Mouse (Mus musculus): Measurements from ENCODE around the gene Cnksr3. TPM values are rescaled to one million over a fixed set of nuclear protein-coding genes. Genes with fewer than 3 reads are reported as not detected.

Gene Cnksr3
- 7.4 and 7.6 TPM in 2 replicates for polyA plus RNA-seq (2015; fragmentation: Nextera tagmentation; extraction: Ambion mirVana)

GRCm38 (mm10) chr10:7211696-7212482 lies at the start of gene Cnksr3:
Cnksr3 (minus strand) TSS chr10:7212237.
- 3% methylated on average over 63 of the region's 74 CpGs for WGBS
- DNase-seq (ENCODE audit: low spot score), result peak; percentile 99
- Histone ChIP-seq H3K9ac (replicated peaks; ENCODE audit: low read depth) (peak within 1 kb of the TSS; percentile 77), H3K27me3 (replicated peaks; ENCODE audit: insufficient read depth, low read length) (no peaks in the 10 kb centered on the region), H3K9me3 (ENCODE audit: low read length) (no peaks in the 10 kb centered on the region), H3K4me3 (ENCODE audit: low read depth, low read length) (peak within 1 kb of the TSS; percentile 87), H3K4me2 (replicated peaks; ENCODE audit: low read depth, low read length) (peak within 1 kb of the TSS; percentile 91), H3K4me1 (ENCODE audit: insufficient read depth, low read depth, low read length) (peaks cover 15% of the 10 kb centered on the region; the same call in 1 of the 2 replicates), H3K27ac (ENCODE audit: low read length) (peak within 1 kb of the TSS; percentile 94), H3K36me3 (ENCODE audit: insufficient read depth, low read length) (no peaks in the 10 kb centered on the region)
- peak; percentile 91 for ATAC-seq
- no peak; the same call in 1 of the 2 replicates for TF ChIP-seq CTCF (IDR thresholded peaks at IDR 0.05)
- TF ChIP-seq EP300 (IDR thresholded peaks at IDR 0.05), result no peak

GRCm38 (mm10) chr10:7260166-7261108 lies 48.4 kb upstream of the Cnksr3 start:
- no peak overlapping the region for H3K27ac ChIP-seq (ENCODE audit: low read length)
- H3K4me1 ChIP-seq (ENCODE audit: insufficient read depth, low read depth, low read length), result no peaks in the 10 kb centered on the region
- H3K4me3 ChIP-seq (ENCODE audit: low read depth, low read length), result no peak overlapping the region
- TF ChIP-seq EP300 (IDR thresholded peaks at IDR 0.05), result no peak
- TF ChIP-seq CTCF (IDR thresholded peaks at IDR 0.05), result no peak
- no peak overlapping the region for H3K4me2 ChIP-seq (replicated peaks; ENCODE audit: low read depth, low read length)
- H3K9me3 ChIP-seq (ENCODE audit: low read length), result no peaks in the 10 kb centered on the region
- no peak; the same call in 1 of the 2 replicates for ATAC-seq
- DNase-seq (ENCODE audit: low spot score), result peak; percentile 21
- no peaks in the 10 kb centered on the region for H3K27me3 ChIP-seq (replicated peaks; ENCODE audit: insufficient read depth, low read length)
- H3K36me3 ChIP-seq (ENCODE audit: insufficient read depth, low read length), result no peaks in the 10 kb centered on the region
- H3K9ac ChIP-seq (replicated peaks; ENCODE audit: low read depth), result no peak overlapping the region
- 53% methylated on average over 10 of the region's 10 CpGs for whole genome bisulfite sequencing

GRCm38 (mm10) chr10:7258607-7259006 lies 46.6 kb upstream of the Cnksr3 start:
- ATAC-seq, result peak; percentile 80
- H3K4me3 ChIP-seq (ENCODE audit: low read depth, low read length), result no peak overlapping the region
- peak; percentile 49 for DNase-seq (ENCODE audit: low spot score)

GRCm38 (mm10) chr10:7250455-7250854 lies 38.4 kb upstream of the Cnksr3 start:
- ATAC-seq (no peak), DNase-seq (ENCODE audit: low spot score) (no peak)
- no peak overlapping the region for H3K9ac ChIP-seq (replicated peaks; ENCODE audit: low read depth)
- no peaks in the 10 kb centered on the region for H3K36me3 ChIP-seq (ENCODE audit: insufficient read depth, low read length)
- H3K4me1 ChIP-seq (ENCODE audit: insufficient read depth, low read depth, low read length), result no peaks in the 10 kb centered on the region
- H3K27ac ChIP-seq (ENCODE audit: low read length), result no peak overlapping the region
- no peak for TF ChIP-seq EP300 (IDR thresholded peaks at IDR 0.05)
- TF ChIP-seq CTCF (IDR thresholded peaks at IDR 0.05), result no peak
- H3K4me3 ChIP-seq (ENCODE audit: low read depth, low read length), result no peak overlapping the region
- WGBS, result 81% methylated on average over 2 of the region's 2 CpGs
- no peak overlapping the region for H3K4me2 ChIP-seq (replicated peaks; ENCODE audit: low read depth, low read length)
- H3K9me3 ChIP-seq (ENCODE audit: low read length), result no peaks in the 10 kb centered on the region
- H3K27me3 ChIP-seq (replicated peaks; ENCODE audit: insufficient read depth, low read length), result no peaks in the 10 kb centered on the region

More at GRCm38 (mm10) chr10:7258607-7259006, 46.6 kb upstream of the Cnksr3 start:
- H3K9ac ChIP-seq (replicated peaks; ENCODE audit: low read depth), result no peak overlapping the region
- no peaks in the 10 kb centered on the region for H3K27me3 ChIP-seq (replicated peaks; ENCODE audit: insufficient read depth, low read length)
- peak; percentile 49; the same call in 1 of the 2 replicates for TF ChIP-seq EP300 (IDR thresholded peaks at IDR 0.05)
- TF ChIP-seq CTCF (IDR thresholded peaks at IDR 0.05), result no peak
- no peaks in the 10 kb centered on the region for H3K9me3 ChIP-seq (ENCODE audit: low read length)
- no peaks in the 10 kb centered on the region for H3K36me3 ChIP-seq (ENCODE audit: insufficient read depth, low read length)
- no peaks in the 10 kb centered on the region for H3K4me1 ChIP-seq (ENCODE audit: insufficient read depth, low read depth, low read length)
- H3K27ac ChIP-seq (ENCODE audit: low read length), result no peak overlapping the region
- H3K4me2 ChIP-seq (replicated peaks; ENCODE audit: low read depth, low read length), result no peak overlapping the region
- WGBS, result 58% methylated on average over 5 of the region's 5 CpGs

- H3K9me3 ChIP-seq (ENCODE audit: low read length), result no peaks in the 10 kb centered on the region
- no peak overlapping the region for H3K4me2 ChIP-seq (replicated peaks; ENCODE audit: low read depth, low read length)
- 42% methylated on average over 3 of the region's 5 CpGs for WGBS
- no peaks in the 10 kb centered on the region for H3K27me3 ChIP-seq (replicated peaks; ENCODE audit: insufficient read depth, low read length)
- H3K9ac ChIP-seq (replicated peaks; ENCODE audit: low read depth), result no peak overlapping the region
- ATAC-seq (no peak), DNase-seq (ENCODE audit: low spot score) (no peak)
- no peak for TF ChIP-seq EP300 (IDR thresholded peaks at IDR 0.05)
- peak; percentile 7; the same call in 1 of the 2 replicates for TF ChIP-seq CTCF (IDR thresholded peaks at IDR 0.05)
- H3K4me1 ChIP-seq (ENCODE audit: insufficient read depth, low read depth, low read length), result no peaks in the 10 kb centered on the region
- no peaks in the 10 kb centered on the region for H3K36me3 ChIP-seq (ENCODE audit: insufficient read depth, low read length)
- H3K4me3 ChIP-seq (ENCODE audit: low read depth, low read length), result no peak overlapping the region
- H3K27ac ChIP-seq (ENCODE audit: low read length), result no peak overlapping the region
These were observed 22.6 kb upstream of the Cnksr3 start for GRCm38 (mm10) chr10:7234601-7235000.

Measured in lung, postnatal 0 days (tissue).